Comparison of ENCODE assay signal across 21 mouse cellular contexts in genomic region chr15:9177038-9177437, GRCm38 (mm10). TPM values are rescaled to one million over a fixed set of nuclear protein-coding genes. Genes with fewer than 3 reads are reported as not detected.
DNase-seq lines count a peak whose midpoint lies in the region; ATAC-seq and TF ChIP-seq lines count a peak whose summit lies in the region.
"Had no signal": no experiment of that assay in that cellular context is flagged by ENCODE, and none has a peak within 500 bp of the region (broad histone marks: within the 10 kb centered on the region; RNA-seq: fewer than 3 reads in every experiment).

No protein-coding gene starts in this region.

- intact Hi-C loops in left cerebral cortex, adult 2 months (cut with DNase I): no loop called here

- H3K36me3 ChIP-seq in MEL (ENCODE audit: control insufficient read depth in 1 of 2, insufficient read depth in 2 of 2, low read length in 2 of 2): peaks cover 9 to 11% of the 10 kb centered on the region in 2 experiments
- peaks cover 25% of the 10 kb centered on the region for H3K36me3 ChIP-seq in forebrain, postnatal 0 days (ENCODE audit: insufficient read depth)

- no peaks in the 10 kb centered on the region for H3K27me3 ChIP-seq in MEL (ENCODE audit: control insufficient read depth in 1 of 2, insufficient read depth in 2 of 2, low read length in 2 of 2)
- no peaks in the 10 kb centered on the region for H3K27me3 ChIP-seq in forebrain, postnatal 0 days (ENCODE audit: insufficient read depth, low read length)
- H3K27me3 ChIP-seq: CH12.LX, Patski had no signal

- H3K4me2 ChIP-seq in forebrain, postnatal 0 days (ENCODE audit: low read depth): no peak overlapping the region

- H3K4me3 ChIP-seq in MEL (ENCODE audit: control insufficient read depth in 1 of 2, insufficient read depth in 1 of 2, low read depth in 2 of 2, low read length in 2 of 2): no peak overlapping the region
- no peak overlapping the region for H3K4me3 ChIP-seq in left cerebral cortex, adult 2 months
- H3K4me3 ChIP-seq in forebrain, postnatal 0 days (ENCODE audit: low read depth, low read length): no peak overlapping the region

- 95% methylated on average over 3 of the region's 3 CpGs for WGBS in forebrain, postnatal 0 days

- no peak for TF ChIP-seq RAD21 in MEL (IDR thresholded peaks at IDR 0.05; ENCODE audit: low read depth, low read length)

- no peak for ATAC-seq in forebrain, postnatal 0 days
- ATAC-seq: activated CD4-positive, CD25-positive, alpha-beta regulatory T cell, adult 4 months; CD4-positive, CD25-positive, alpha-beta regulatory T cell, adult 4 months; Patski had no signal

- H3K9ac ChIP-seq in MEL (ENCODE audit: control insufficient read depth, low read depth, low read length, poor library complexity, severe bottlenecking): no peak overlapping the region
- H3K9ac ChIP-seq in forebrain, postnatal 0 days: no peak overlapping the region

- no peaks in the 10 kb centered on the region for H3K9me3 ChIP-seq in MEL (replicated peaks; ENCODE audit: insufficient read depth, low read length)
- no peaks in the 10 kb centered on the region for H3K9me3 ChIP-seq in forebrain, postnatal 0 days (ENCODE audit: low read length)
- H3K9me3 ChIP-seq: G1E had no signal

- DNase-seq in MEL (ENCODE audit: low read depth, low spot score) (peak; percentile 81), MEL-GATA-1-ER (ENCODE audit: extremely low read depth, low read depth) (peak; percentile 74)
- no peak for DNase-seq in left cerebral cortex, adult 2 months (ENCODE audit: extremely low spot score in 1 of 2, low spot score in 2 of 2)
- DNase-seq in forebrain, postnatal 0 days: no peak
- DNase-seq: adrenal gland, adult 2 months; adrenal gland, adult 8-10 months; adrenal gland, postnatal 10 days; adrenal gland, postnatal 14 days; adrenal gland, postnatal 25 days; adrenal gland, postnatal 36 days; B cell, adult 2 months; cerebellum, adult 11 months; cerebellum, adult 11-12 months; cerebellum, adult 18-20 months; cerebellum, adult 2 months; cerebellum, adult 8-10 months had no signal

- no peak for TF ChIP-seq CTCF in MEL (IDR thresholded peaks at IDR 0.05 in 2 of 3, conservative IDR thresholded peaks at IDR 0.05 in 1 of 3; ENCODE audit: control insufficient read depth in 1 of 3, insufficient read depth in 1 of 3, low read depth in 2 of 3, low read length in 3 of 3, poor library complexity in 1 of 3, severe bottlenecking in 1 of 3)
- no peak for TF ChIP-seq CTCF in left cerebral cortex, adult 2 months (IDR thresholded peaks at IDR 0.05)
- no peak for TF ChIP-seq CTCF in forebrain, postnatal 0 days (IDR thresholded peaks at IDR 0.05; ENCODE audit: low read depth)

- TF ChIP-seq POLR2A in MEL (IDR thresholded peaks at IDR 0.05; ENCODE audit: control insufficient read depth in 1 of 2, insufficient read depth in 1 of 2, low read depth in 1 of 2, low read length in 2 of 2, poor library complexity in 1 of 2): no peak

- peaks cover 3 to 4% of the 10 kb centered on the region in 2 experiments; a peak in 3 of 4 replicates for H3K4me1 ChIP-seq in MEL (ENCODE audit: control insufficient read depth in 1 of 2, insufficient read depth in 2 of 2, low read length in 2 of 2)
- no peaks in the 10 kb centered on the region for H3K4me1 ChIP-seq in forebrain, postnatal 0 days (ENCODE audit: insufficient read depth)

- TF ChIP-seq EP300 in MEL (IDR thresholded peaks at IDR 0.05; ENCODE audit: low read depth in 1 of 2, low read length in 2 of 2): peak; percentile 82 to 88

- no peaks in the 10 kb centered on the region for H3K79me2 ChIP-seq in MEL (ENCODE audit: control insufficient read depth, insufficient read depth, low read length, poor library complexity)

- H3K27ac ChIP-seq in MEL (ENCODE audit: control insufficient read depth, low read depth, low read length): no peak overlapping the region
- no peak overlapping the region for H3K27ac ChIP-seq in left cerebral cortex, adult 2 months
- H3K27ac ChIP-seq in forebrain, postnatal 0 days (ENCODE audit: low read depth, low read length): no peak overlapping the region

TF ChIP-seq in MEL, 35 proteins besides CTCF, POLR2A, EP300 and RAD21:
- no peak for TF ChIP-seq GABPA (IDR thresholded peaks at IDR 0.05; ENCODE audit: low read depth, low read length)
- no peak for TF ChIP-seq MAZ (IDR thresholded peaks at IDR 0.05; ENCODE audit: low read depth, low read length)
- TF ChIP-seq GATA1 (IDR thresholded peaks at IDR 0.05; ENCODE audit: low read depth, low read length): peak; percentile 84
- no peak for TF ChIP-seq ZKSCAN1 (IDR thresholded peaks at IDR 0.05; ENCODE audit: low read depth, low read length)
- no peak for TF ChIP-seq MEF2A (IDR thresholded peaks at IDR 0.05; ENCODE audit: extremely low read depth, insufficient replicate concordance, low read depth, low read length, poor library complexity, severe bottlenecking)
- TF ChIP-seq TCF12 (IDR thresholded peaks at IDR 0.05; ENCODE audit: low read depth, low read length): peak; percentile 70; the same call in 1 of the 2 replicates
- no peak for TF ChIP-seq USF1 (IDR thresholded peaks at IDR 0.05; ENCODE audit: low read depth, low read length)
- TF ChIP-seq JUND (IDR thresholded peaks at IDR 0.05; ENCODE audit: low read depth, low read length): no peak
- 0 out of 2 replicates have a peak, but pooled peaks have one; percentile 9 for TF ChIP-seq ETS1 (IDR thresholded peaks at IDR 0.05; ENCODE audit: low read depth, low read length)
- no peak for TF ChIP-seq ELF1 (IDR thresholded peaks at IDR 0.05; ENCODE audit: low read depth, low read length)
- TF ChIP-seq SMC3 (IDR thresholded peaks at IDR 0.05; ENCODE audit: low read depth, low read length): no peak
- TF ChIP-seq ZNF384 (IDR thresholded peaks at IDR 0.05; ENCODE audit: low read depth, low read length): peak; percentile 90
- no peak for TF ChIP-seq MAX (IDR thresholded peaks at IDR 0.05; ENCODE audit: low read length)
- no peak for TF ChIP-seq MYB (IDR thresholded peaks at IDR 0.05; ENCODE audit: low read depth, low read length)
- TF ChIP-seq TBP (IDR thresholded peaks at IDR 0.05; ENCODE audit: low read depth, low read length): no peak
- TF ChIP-seq E2F4 (IDR thresholded peaks at IDR 0.05; ENCODE audit: borderline replicate concordance, low read depth, low read length): no peak
- no peak for TF ChIP-seq HCFC1 (IDR thresholded peaks at IDR 0.05; ENCODE audit: low read depth, low read length)
- peak; percentile 28; the same call in 1 of the 2 replicates for TF ChIP-seq TAL1 (IDR thresholded peaks at IDR 0.05; ENCODE audit: low read length)
- TF ChIP-seq MXI1 (IDR thresholded peaks at IDR 0.05; ENCODE audit: low read depth, low read length): no peak
- TF ChIP-seq NELFE (IDR thresholded peaks at IDR 0.05; ENCODE audit: low read depth, low read length): no peak
- no peak for TF ChIP-seq ZC3H11A (IDR thresholded peaks at IDR 0.05; ENCODE audit: low read depth, low read length)
- no peak for TF ChIP-seq SIN3A (IDR thresholded peaks at IDR 0.05; ENCODE audit: low read length)
- peak; percentile 87 for TF ChIP-seq RCOR1 (IDR thresholded peaks at IDR 0.05; ENCODE audit: low read depth, low read length)
- TF ChIP-seq MAFK (IDR thresholded peaks at IDR 0.05; ENCODE audit: borderline replicate concordance, low read depth, low read length): no peak
- TF ChIP-seq NRF1 (IDR thresholded peaks at IDR 0.05; ENCODE audit: insufficient read depth, low read depth, low read length, poor library complexity, severe bottlenecking): no peak
- TF ChIP-seq KAT2A (conservative IDR thresholded peaks at IDR 0.05; ENCODE audit: low read depth, low read length): no peak
- TF ChIP-seq BHLHE40 (IDR thresholded peaks at IDR 0.05; ENCODE audit: borderline replicate concordance, low read depth, low read length): no peak
- TF ChIP-seq CHD2 (IDR thresholded peaks at IDR 0.05; ENCODE audit: low read length): no peak

RNA-seq across cellular contexts. Expression of gene Skp2, which starts 21.8 kb away (rescaled TPM):
- total RNA-seq in MEL (2012; rRNA removed): 40.2 and 46.9 TPM in 2 replicates
- polyA plus RNA-seq in MEL (2012; ENCODE audit: insufficient read depth in 1 of 2, insufficient read length in 2 of 2, low read depth in 1 of 2, low replicate concordance in 2 of 2, missing spikeins in 1 of 2): 10 to 100 TPM in 1 of 2 experiments, not detected in 1; 61.4 TPM
- 1 to 10 TPM; 5.0 to 5.5 TPM for total RNA-seq in left cerebral cortex, adult 2 months (2021)
- 11.0 and 11.5 TPM in 2 replicates for total RNA-seq in forebrain, postnatal 0 days (2014; rRNA removed)
- polyA plus RNA-seq in forebrain, postnatal 0 days (2015; fragmentation: Nextera tagmentation; extraction: Ambion mirVana): 8.0 and 9.5 TPM in 2 replicates

RNA-seq across cellular contexts. Expression of gene Lmbrd2, which starts 36.7 kb away (rescaled TPM):
- 7.9 and 8.9 TPM in 2 replicates for total RNA-seq in MEL (2012; rRNA removed)
- polyA plus RNA-seq in MEL (2012; ENCODE audit: insufficient read depth in 1 of 2, insufficient read length in 2 of 2, low read depth in 1 of 2, low replicate concordance in 2 of 2, missing spikeins in 1 of 2): 10 to 100 TPM in 1 of 2 experiments, 1 to 10 TPM in 1; 8.2 to 62.9 TPM
- total RNA-seq in left cerebral cortex, adult 2 months (2021): 10 to 100 TPM; 64.0 to 72.3 TPM
- total RNA-seq in forebrain, postnatal 0 days (2014; rRNA removed): 19.2 and 23.2 TPM in 2 replicates
- 2.3 and 3.3 TPM in 2 replicates for polyA plus RNA-seq in forebrain, postnatal 0 days (2015; fragmentation: Nextera tagmentation; extraction: Ambion mirVana)

Comparison
In these comparisons a context has a peak if more than half of its experiments do, and no peak if none do; other contexts are left out.
1. DNase-seq: peak in MEL (single experiment) and MEL-GATA-1-ER (single experiment); none in left cerebral cortex, adult 2 months (0 of 2) and forebrain, postnatal 0 days (single experiment).